Mouse (Mus musculus) intestine, embryonic 16.5 days (tissue): Measurements from ENCODE around the gene 4930404H24Rik. TPM values are rescaled to one million over a fixed set of nuclear protein-coding genes. Genes with fewer than 3 reads are reported as not detected.

ENCODE experiments used
- ATAC-seq: fragments of 200-750 bp; cut with Nextera tagmentation; 2 replicates; pipeline ENCODE4 v1.8.0; 2017; ENCODE audit warnings: moderate TSS enrichment, moderate library complexity
- H3K27ac ChIP-seq: fragments of 300-500 bp; sonication (generic); 2 replicates; pipeline ENCODE4 v1.5.1; 2014; ENCODE audit warnings: mild to moderate bottlenecking, low read length
- H3K27me3 ChIP-seq: fragments of 300-500 bp; sonication (generic); replicated peaks from 2 replicates; pipeline ENCODE4 v1.6.1; 2014; ENCODE audit warnings: low read length, control low read depth, mixed read lengths; ENCODE audit not compliant: control insufficient read depth, insufficient read depth
- H3K36me3 ChIP-seq: fragments of 300-500 bp; sonication (generic); 2 replicates; pipeline ENCODE4 v1.6.1; 2014; ENCODE audit warnings: low read length, control low read depth; ENCODE audit not compliant: control insufficient read depth, insufficient read depth
- H3K4me1 ChIP-seq: fragments of 300-500 bp; sonication (generic); 2 replicates; pipeline ENCODE4 v1.6.1; 2014; ENCODE audit warnings: low read length, control low read depth, mixed read lengths; ENCODE audit not compliant: control insufficient read depth, insufficient read depth
- H3K4me2 ChIP-seq: fragments of 300-500 bp; sonication (generic); 2 replicates; pipeline ENCODE4 v1.6.1; 2014; ENCODE audit warnings: low read depth, low read length, control low read depth
- H3K4me3 ChIP-seq: fragments of 300-500 bp; sonication (generic); 2 replicates; pipeline ENCODE4 v1.5.1; 2014; ENCODE audit warnings: mild to moderate bottlenecking, low read length
- H3K9ac ChIP-seq: fragments of 300-500 bp; sonication (generic); 2 replicates; pipeline ENCODE4 v1.6.1; 2014; ENCODE audit warnings: low read depth, low read length
- H3K9me3 ChIP-seq: fragments of 300-500 bp; sonication (generic); 2 replicates; pipeline ENCODE4 v1.6.1; 2016; ENCODE audit warnings: low read length, control low read depth; ENCODE audit not compliant: control insufficient read depth
- WGBS: fragments of 180-500 bp; shearing (Covaris S2); extraction: QIAGEN DNeasy Blood & Tissue Kit; methylation state at CpG from one replicate; pipeline ENCODE4 v1.1.7; 2014; 5-methylcytosine and 5-hydroxymethylcytosine counted together
- polyA plus RNA-seq: library from polyadenylated mRNA; unstranded; fragments of >200 nt; fragmentation: Nextera tagmentation; extraction: Ambion mirVana; gene quantifications from 2 replicates; pipeline ENCODE4 v1.2.1, GENCODE M21; 2015

Gene 4930404H24Rik
- polyA plus RNA-seq, 1 experiment from 2014 or later, result not detected

DNA sequence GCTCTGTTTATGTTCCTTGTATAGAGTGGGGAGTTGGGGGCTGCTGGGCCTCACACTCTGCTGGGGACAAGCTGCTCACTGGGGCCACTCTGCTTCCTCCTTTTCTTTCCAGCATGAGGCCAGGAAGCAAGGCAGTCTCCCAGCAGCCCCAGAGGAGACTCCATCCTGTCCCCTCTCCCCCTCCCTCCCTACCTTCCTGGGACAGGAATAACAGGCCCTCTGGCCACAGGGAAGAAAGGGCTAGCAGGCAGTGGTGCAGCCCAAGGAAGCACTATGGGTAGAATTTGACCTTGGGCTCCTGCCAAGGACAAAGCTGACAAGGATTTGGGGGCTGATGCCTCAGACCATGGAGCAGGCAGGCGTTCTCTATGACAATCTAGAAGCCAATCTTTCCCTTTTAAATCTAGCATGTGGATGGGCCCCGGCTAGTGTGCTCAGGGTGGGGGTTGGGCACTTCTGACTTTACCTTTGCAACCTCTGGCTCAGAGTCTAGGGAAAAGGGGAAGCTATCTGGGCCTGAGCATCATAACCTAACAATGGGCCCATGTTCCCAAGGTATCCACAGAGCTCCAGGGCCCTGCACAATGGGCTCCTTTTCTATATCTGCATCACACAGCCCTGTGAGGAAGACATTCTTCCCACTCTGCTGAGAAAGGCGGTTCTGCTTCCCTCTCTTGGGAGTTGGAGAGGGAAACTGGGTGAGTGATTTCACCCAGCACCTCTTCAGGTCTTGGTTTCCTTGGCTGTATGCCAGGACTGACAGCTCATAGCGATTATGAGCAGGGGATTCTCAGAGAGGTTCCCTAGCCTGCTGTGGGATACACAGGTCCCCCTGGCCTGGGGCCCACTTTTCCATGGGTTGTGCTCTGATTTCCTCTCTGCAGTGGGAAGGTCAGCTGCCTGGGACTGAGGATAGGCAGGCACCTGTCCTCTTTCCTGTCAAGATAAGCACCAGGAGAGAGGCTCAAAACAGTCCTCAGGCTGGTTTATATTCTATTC lies 17.2 kb upstream of the 4930404H24Rik start:
- Histone ChIP-seq H3K9ac (0 out of 2 replicates have a peak overlapping the region, but pooled peaks have one; percentile 9), H3K36me3 (no peaks in the 10 kb centered on the region), H3K27me3 (no peaks in the 10 kb centered on the region), H3K4me2 (no peak overlapping the region), H3K4me3 (no peak overlapping the region), H3K4me1 (peaks cover 29% of the 10 kb centered on the region), H3K27ac (peak overlapping the region; percentile 74), H3K9me3 (no peaks in the 10 kb centered on the region)
- 25% methylated on average over 4 of the region's 4 CpGs for WGBS
- peak; percentile 51 for ATAC-seq

DNA sequence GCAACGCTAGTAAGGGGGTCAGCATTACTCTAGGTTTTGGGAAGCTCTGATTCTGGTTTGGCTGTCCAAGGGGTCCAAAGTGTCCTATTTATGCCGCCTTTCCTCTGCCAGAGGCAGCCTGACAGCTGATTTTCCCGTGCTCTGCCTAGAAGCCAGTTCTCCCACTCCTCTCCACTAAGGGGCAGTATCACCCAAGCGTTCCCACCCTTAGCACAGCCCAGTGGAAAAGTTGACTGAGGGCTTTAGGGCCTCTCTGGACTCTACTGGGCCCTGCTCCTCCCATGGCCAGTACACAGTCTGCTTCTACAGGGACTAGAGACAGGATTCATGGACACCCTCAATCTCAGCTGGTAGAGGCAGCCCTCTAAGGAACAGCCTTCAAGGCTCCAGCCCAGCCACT lies 14.0 kb upstream of the 4930404H24Rik start:
- WGBS, result 4% methylated on average over 4 of the region's 4 CpGs
- Histone ChIP-seq H3K9me3 (no peaks in the 10 kb centered on the region), H3K4me2 (no peak overlapping the region), H3K9ac (peak overlapping the region; percentile 17; the same call in 1 of the 2 replicates), H3K27me3 (no peaks in the 10 kb centered on the region), H3K27ac (no peak overlapping the region), H3K4me1 (peaks cover 35% of the 10 kb centered on the region), H3K4me3 (no peak overlapping the region), H3K36me3 (no peaks in the 10 kb centered on the region; the same call in 1 of the 2 replicates)
- ATAC-seq, result peak; percentile 72

DNA sequence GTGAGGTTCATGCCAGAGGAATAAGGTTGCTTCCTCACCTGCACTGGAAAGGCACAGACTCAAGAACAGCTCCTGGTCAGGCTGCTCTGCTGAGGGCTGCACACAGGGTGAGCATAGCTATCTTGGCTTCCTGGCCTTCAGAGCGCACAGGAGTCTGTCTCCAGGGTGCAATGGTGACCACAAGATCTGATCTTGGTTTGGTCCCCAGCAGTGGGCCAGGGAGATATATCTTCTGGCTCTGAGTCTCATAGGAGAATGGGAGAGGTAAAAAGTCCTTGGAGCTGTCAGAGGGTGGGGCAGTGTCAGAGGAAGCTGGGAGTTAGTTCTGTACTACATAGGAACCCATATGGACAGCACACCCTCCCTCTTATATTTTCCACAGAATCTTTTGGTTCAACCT lies 13.1 kb upstream of the 4930404H24Rik start:
- 91% methylated on average over 1 of the region's 1 CpGs for WGBS
- H3K27me3 ChIP-seq, result no peaks in the 10 kb centered on the region
- H3K4me3 ChIP-seq, result no peak overlapping the region
- H3K4me2 ChIP-seq, result no peak overlapping the region
- H3K9ac ChIP-seq, result no peak overlapping the region
- no peaks in the 10 kb centered on the region for H3K9me3 ChIP-seq
- H3K36me3 ChIP-seq, result no peaks in the 10 kb centered on the region; the same call in 1 of the 2 replicates
- peaks cover 39% of the 10 kb centered on the region for H3K4me1 ChIP-seq
- ATAC-seq, result no peak
- no peak overlapping the region for H3K27ac ChIP-seq

DNA sequence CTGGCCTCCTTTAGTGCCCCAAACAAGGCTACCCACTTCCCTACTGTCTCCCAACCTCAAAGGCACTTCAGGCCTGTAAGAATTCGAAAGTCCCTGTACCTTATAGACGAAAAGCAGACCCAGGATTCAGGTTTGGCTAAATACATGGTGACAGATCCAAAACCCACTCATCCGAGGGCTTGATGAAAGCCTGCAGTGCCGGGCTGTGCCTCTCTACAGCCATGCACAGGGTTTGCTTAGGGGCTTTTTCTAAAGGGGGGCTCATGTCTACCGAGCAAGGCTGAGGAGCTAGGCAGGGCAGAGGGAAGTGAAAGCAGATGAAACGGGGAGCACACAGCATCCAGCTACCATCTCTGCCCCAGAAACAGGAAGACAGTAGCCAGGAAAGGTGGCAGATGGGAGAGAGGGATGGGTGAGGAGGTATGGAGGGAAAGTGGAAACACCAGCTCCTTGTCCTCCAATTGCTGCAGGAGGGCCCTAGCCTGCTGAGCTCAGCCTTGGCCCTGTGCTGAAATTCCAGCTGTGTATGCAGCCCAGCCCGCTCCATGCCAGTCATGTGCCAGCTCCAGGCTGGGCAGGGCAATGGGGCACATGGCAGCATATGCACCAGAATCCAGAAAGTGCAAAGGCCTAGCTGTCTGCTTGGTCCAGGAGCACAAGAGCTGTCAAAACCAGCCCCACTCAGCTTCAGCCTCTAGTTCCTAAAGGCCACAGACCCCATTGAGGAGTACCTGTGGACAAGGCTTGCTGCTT lies 11.3 kb upstream of the 4930404H24Rik start:
- Histone ChIP-seq H3K4me3 (no peak overlapping the region), H3K4me2 (no peak overlapping the region), H3K9me3 (no peaks in the 10 kb centered on the region), H3K4me1 (peaks cover 24% of the 10 kb centered on the region), H3K36me3 (no peaks in the 10 kb centered on the region; the same call in 1 of the 2 replicates), H3K9ac (no peak overlapping the region), H3K27ac (no peak overlapping the region), H3K27me3 (no peaks in the 10 kb centered on the region)
- WGBS, result 61% methylated on average over 7 of the region's 7 CpGs
- no peak for ATAC-seq

DNA sequence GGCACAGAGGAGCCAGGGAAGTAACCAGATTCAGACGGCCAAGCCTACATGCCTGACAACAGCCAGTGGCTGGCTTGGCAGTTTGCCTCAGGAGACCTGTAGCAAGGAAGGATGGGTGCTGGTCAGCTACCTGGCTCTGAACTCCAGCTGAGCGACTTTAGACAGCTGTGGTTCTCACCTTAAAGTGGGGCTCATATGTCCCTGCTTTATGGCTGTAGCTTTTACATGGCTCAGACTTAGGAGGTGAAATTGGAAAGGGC lies 10.8 kb upstream of the 4930404H24Rik start:
- Histone ChIP-seq H3K27ac (no peak overlapping the region), H3K27me3 (no peaks in the 10 kb centered on the region), H3K4me2 (no peak overlapping the region), H3K4me1 (peaks cover 19% of the 10 kb centered on the region; the same call in 1 of the 2 replicates), H3K9ac (no peak overlapping the region), H3K36me3 (no peaks in the 10 kb centered on the region; the same call in 1 of the 2 replicates), H3K9me3 (no peaks in the 10 kb centered on the region), H3K4me3 (no peak overlapping the region)
- ATAC-seq, result no peak
- 86% methylated on average over 2 of the region's 2 CpGs for WGBS

DNA sequence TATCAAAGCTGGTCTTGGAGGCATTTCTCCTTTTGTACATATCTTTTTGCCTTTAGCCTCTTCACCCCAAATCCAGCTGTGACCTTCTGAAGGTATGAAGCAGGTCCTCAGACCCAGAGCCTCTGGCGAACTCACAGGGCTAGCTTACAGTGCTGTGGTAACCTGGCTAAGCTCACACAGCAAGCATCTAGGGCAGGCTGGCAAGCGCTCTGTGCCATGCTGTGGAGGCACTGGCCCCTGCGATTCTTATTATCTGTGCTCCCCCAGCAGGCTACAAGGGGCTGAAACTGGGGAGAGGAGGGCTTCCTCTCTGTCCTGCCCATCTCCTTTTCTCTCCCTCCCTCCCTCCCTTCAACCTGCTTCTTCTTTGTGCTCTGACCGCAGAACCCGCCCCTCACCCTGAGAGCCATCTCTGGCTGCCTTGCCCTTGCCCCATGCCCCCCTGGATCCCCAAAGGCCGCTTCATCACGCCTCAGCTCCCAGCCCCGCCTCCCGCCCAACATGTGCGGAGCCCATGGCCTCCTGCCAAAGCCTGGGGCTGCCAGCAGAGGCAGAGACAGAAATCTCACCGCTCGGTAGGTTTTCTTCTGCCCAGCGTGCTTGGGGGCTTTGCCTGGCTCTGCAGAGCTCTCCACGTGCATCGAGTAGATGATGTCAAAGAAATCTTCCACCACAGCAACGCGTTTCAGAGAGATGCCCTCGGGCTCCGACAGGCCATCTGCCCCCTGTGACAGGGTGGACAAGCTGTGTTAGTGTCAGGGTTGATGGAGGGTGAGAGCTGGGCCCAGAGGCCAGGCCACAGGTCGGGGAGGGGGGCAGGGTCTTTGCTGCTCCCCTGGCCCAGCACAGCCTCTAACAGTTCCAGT lies 9.2 kb upstream of the 4930404H24Rik start:
- Histone ChIP-seq H3K27me3 (no peaks in the 10 kb centered on the region), H3K27ac (no peak overlapping the region), H3K4me2 (0 out of 2 replicates have a peak overlapping the region, but pooled peaks have one; percentile 14), H3K4me3 (no peak overlapping the region), H3K36me3 (no peaks in the 10 kb centered on the region; the same call in 1 of the 2 replicates), H3K9ac (peak overlapping the region; percentile 30), H3K4me1 (peaks cover 18% of the 10 kb centered on the region; the same call in 1 of the 2 replicates), H3K9me3 (no peaks in the 10 kb centered on the region)
- WGBS, result 26% methylated on average over 20 of the region's 20 CpGs
- peak; percentile 25 for ATAC-seq

DNA sequence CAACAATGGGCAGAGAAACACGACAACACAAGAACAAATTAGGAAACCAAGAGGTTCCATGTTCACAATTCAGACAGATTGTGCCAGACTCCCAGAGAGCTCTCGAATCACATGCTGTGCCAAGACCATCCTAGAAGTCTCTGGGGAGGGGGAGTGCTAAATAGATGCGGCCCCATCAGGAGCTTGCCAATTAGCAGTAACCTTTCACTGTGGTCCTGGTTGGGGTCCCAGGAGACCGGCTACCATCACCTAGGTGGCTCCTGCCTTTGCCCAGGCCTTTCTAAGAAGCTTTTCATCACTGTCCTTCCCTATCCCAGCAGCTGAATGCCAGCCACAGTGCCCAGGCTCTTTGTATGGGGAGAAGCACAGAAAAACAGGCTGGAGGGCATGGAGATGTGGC lies 8.5 kb upstream of the 4930404H24Rik start:
- Histone ChIP-seq H3K4me1 (peaks cover 15% of the 10 kb centered on the region; the same call in 1 of the 2 replicates), H3K36me3 (no peaks in the 10 kb centered on the region; the same call in 1 of the 2 replicates), H3K9me3 (no peaks in the 10 kb centered on the region), H3K27ac (no peak overlapping the region), H3K4me2 (no peak overlapping the region), H3K27me3 (no peaks in the 10 kb centered on the region), H3K4me3 (no peak overlapping the region), H3K9ac (no peak overlapping the region)
- WGBS, result 61% methylated on average over 4 of the region's 4 CpGs
- no peak for ATAC-seq

DNA sequence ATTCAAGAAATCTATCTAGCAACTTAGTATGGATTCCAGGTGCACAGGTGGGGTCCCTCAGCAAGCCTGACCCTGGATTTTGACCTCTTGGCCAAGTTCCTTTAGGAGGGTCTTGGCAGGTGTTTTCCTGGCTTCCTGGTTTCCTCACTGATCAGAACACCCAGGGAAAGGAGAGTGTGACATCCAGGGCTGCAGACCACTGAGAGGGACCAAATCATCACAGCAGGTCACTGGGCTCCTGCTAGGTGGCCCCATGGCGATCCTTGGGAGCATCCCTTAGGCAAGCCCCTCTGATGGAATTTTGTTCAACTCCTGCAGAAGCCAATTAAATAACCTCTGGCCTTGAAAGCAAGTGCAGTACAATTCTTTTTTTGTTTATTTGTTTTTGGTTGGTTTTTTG lies 2.5 kb upstream of the 4930404H24Rik start:
- H3K9me3 ChIP-seq, result no peaks in the 10 kb centered on the region
- H3K4me3 ChIP-seq, result no peak overlapping the region
- H3K27ac ChIP-seq, result no peak overlapping the region
- 82% methylated on average over 1 of the region's 1 CpGs for WGBS
- no peak for ATAC-seq
- no peak overlapping the region for H3K4me2 ChIP-seq
- H3K27me3 ChIP-seq, result 0 out of 2 replicates have a peak, but pooled peaks cover 4% of the 10 kb centered on the region
- no peak overlapping the region for H3K9ac ChIP-seq
- H3K4me1 ChIP-seq, result peaks cover 20% of the 10 kb centered on the region
- no peaks in the 10 kb centered on the region for H3K36me3 ChIP-seq
